Comparison of ENCODE assay signal across 23 mouse cellular contexts in the genomic region with DNA sequence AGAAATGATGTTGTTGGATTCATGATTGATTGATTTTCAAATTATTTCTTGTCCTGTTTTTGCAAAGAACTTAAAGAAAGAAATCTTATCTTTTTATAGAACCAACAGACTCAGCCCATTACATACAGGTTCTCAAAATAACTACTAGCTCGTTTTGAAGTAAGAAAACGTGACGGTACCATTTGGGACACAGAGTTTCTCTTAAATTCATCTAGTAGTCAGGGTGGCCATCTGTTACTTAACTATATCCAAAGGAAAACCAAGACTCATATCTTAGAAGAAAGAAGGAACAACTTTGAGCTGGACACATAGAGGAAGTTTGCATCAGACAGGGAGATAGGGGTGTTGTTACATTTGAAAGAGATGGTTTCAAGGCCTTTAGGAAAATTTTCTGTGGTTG. TPM values are rescaled to one million over a fixed set of nuclear protein-coding genes. Genes with fewer than 3 reads are reported as not detected.
DNase-seq lines count a peak whose midpoint lies in the region; ATAC-seq and TF ChIP-seq lines count a peak whose summit lies in the region.
"Had no signal": no experiment of that assay in that cellular context is flagged by ENCODE, and none has a peak within 500 bp of the region (broad histone marks: within the 10 kb centered on the region; RNA-seq: fewer than 3 reads in every experiment).

No protein-coding gene starts in this region.

- H3K4me1 ChIP-seq in embryonic facial prominence, embryonic 14.5 days (ENCODE audit: control insufficient read depth, insufficient read depth, low read length), result no peaks in the 10 kb centered on the region
- peaks cover 8% of the 10 kb centered on the region; the same call in 1 of the 2 replicates for H3K4me1 ChIP-seq in embryonic facial prominence, embryonic 10.5 days
- H3K4me1 ChIP-seq in kidney, postnatal 0 days (replicated peaks; ENCODE audit: insufficient read depth, low read length), result no peaks in the 10 kb centered on the region
- H3K4me1 ChIP-seq in kidney, embryonic 14.5 days (ENCODE audit: control insufficient read depth, insufficient read depth, low read length), result no peaks in the 10 kb centered on the region
- H3K4me1 ChIP-seq in neural tube, embryonic 13.5 days (replicated peaks), result peaks cover 13% of the 10 kb centered on the region
- peaks cover 9% of the 10 kb centered on the region; the same call in 1 of the 2 replicates for H3K4me1 ChIP-seq in heart, embryonic 12.5 days (replicated peaks)

- H3K36me3 ChIP-seq in embryonic facial prominence, embryonic 14.5 days (ENCODE audit: control insufficient read depth, insufficient read depth, low read length), result peaks cover 19% of the 10 kb centered on the region
- H3K36me3 ChIP-seq in embryonic facial prominence, embryonic 10.5 days (replicated peaks), result peaks cover 22% of the 10 kb centered on the region
- 0 out of 2 replicates have a peak, but pooled peaks cover 5% of the 10 kb centered on the region for H3K36me3 ChIP-seq in kidney, postnatal 0 days (ENCODE audit: insufficient read depth, low read length)
- H3K36me3 ChIP-seq in kidney, embryonic 14.5 days (ENCODE audit: control insufficient read depth, insufficient read depth, low read length), result peaks cover 12% of the 10 kb centered on the region; the same call in 1 of the 2 replicates
- peaks cover 22% of the 10 kb centered on the region for H3K36me3 ChIP-seq in neural tube, embryonic 13.5 days
- H3K36me3 ChIP-seq in heart, embryonic 12.5 days, result peaks cover 22% of the 10 kb centered on the region

- no peak overlapping the region for H3K4me3 ChIP-seq in embryonic facial prominence, embryonic 14.5 days (ENCODE audit: low read depth, low read length)
- H3K4me3 ChIP-seq in embryonic facial prominence, embryonic 10.5 days, result no peak overlapping the region
- no peak overlapping the region for H3K4me3 ChIP-seq in kidney, postnatal 0 days (replicated peaks; ENCODE audit: low read depth, low read length)
- H3K4me3 ChIP-seq in kidney, embryonic 14.5 days (ENCODE audit: low read length), result no peak overlapping the region
- no peak overlapping the region for H3K4me3 ChIP-seq in neural tube, embryonic 13.5 days
- no peak overlapping the region for H3K4me3 ChIP-seq in heart, embryonic 12.5 days

- ATAC-seq in embryonic facial prominence, embryonic 14.5 days (ENCODE audit: low read depth), result no peak
- no peak for ATAC-seq in kidney, postnatal 0 days (replicated peaks; ENCODE audit: low FRiP score, low read depth)
- ATAC-seq in kidney, embryonic 14.5 days (ENCODE audit: low FRiP score, low TSS enrichment), result no peak
- no peak for ATAC-seq in neural tube, embryonic 13.5 days (ENCODE audit: low read depth)
- no peak for ATAC-seq in heart, embryonic 12.5 days (ENCODE audit: insufficient number of reproducible peaks, low FRiP score)

- H3K9ac ChIP-seq in embryonic facial prominence, embryonic 14.5 days (ENCODE audit: low read depth, low read length), result no peak overlapping the region
- no peak overlapping the region for H3K9ac ChIP-seq in kidney, postnatal 0 days (ENCODE audit: low read depth, low read length)
- H3K9ac ChIP-seq in kidney, embryonic 14.5 days (ENCODE audit: low read depth, low read length), result no peak overlapping the region
- no peak overlapping the region for H3K9ac ChIP-seq in neural tube, embryonic 13.5 days
- no peak overlapping the region for H3K9ac ChIP-seq in heart, embryonic 12.5 days
- H3K9ac ChIP-seq: heart, embryonic 15.5 days; limb, embryonic 12.5 days; midbrain, embryonic 12.5 days had no signal

- no peak for DNase-seq in embryonic facial prominence, embryonic 14.5 days (ENCODE audit: low spot score)
- DNase-seq in embryonic facial prominence, embryonic 10.5 days (ENCODE audit: low spot score), result no peak
- no peak for DNase-seq in kidney, postnatal 0 days (ENCODE audit: low spot score)
- no peak for DNase-seq in neural tube, embryonic 10.5 days (ENCODE audit: extremely low spot score, low spot score)
- no peak for DNase-seq in spleen, postnatal 10 days (ENCODE audit: low spot score in 2 of 2)
- DNase-seq: adrenal gland, postnatal 25 days; cerebellum, adult 9-10 months; forebrain, postnatal 0 days; gastrocnemius, adult 2 months; heart, postnatal 36 days; kidney, adult 11 months; kidney, postnatal 14 days; liver, embryonic 13.5 days; lung, adult 2 months; lung, postnatal 14 days; right cerebral cortex, postnatal 25 days; spleen, adult 18-20 months had no signal

- no peaks in the 10 kb centered on the region for H3K9me3 ChIP-seq in embryonic facial prominence, embryonic 14.5 days (ENCODE audit: control insufficient read depth, low read length)
- 0 out of 2 replicates have a peak, but pooled peaks cover 3% of the 10 kb centered on the region for H3K9me3 ChIP-seq in embryonic facial prominence, embryonic 10.5 days
- H3K9me3 ChIP-seq in kidney, postnatal 0 days (replicated peaks; ENCODE audit: low read length), result no peaks in the 10 kb centered on the region
- H3K9me3 ChIP-seq in kidney, embryonic 14.5 days (ENCODE audit: control insufficient read depth, low read length), result no peaks in the 10 kb centered on the region
- H3K9me3 ChIP-seq in neural tube, embryonic 13.5 days, result no peaks in the 10 kb centered on the region
- H3K9me3 ChIP-seq in heart, embryonic 12.5 days (replicated peaks), result no peaks in the 10 kb centered on the region
- H3K9me3 ChIP-seq: heart, embryonic 15.5 days; limb, embryonic 12.5 days; liver, embryonic 13.5 days; midbrain, embryonic 12.5 days had no signal

- no peaks in the 10 kb centered on the region for H3K27me3 ChIP-seq in embryonic facial prominence, embryonic 14.5 days (replicated peaks; ENCODE audit: control insufficient read depth, insufficient read depth, low read length)
- H3K27me3 ChIP-seq in embryonic facial prominence, embryonic 10.5 days (replicated peaks; ENCODE audit: low read depth, poor library complexity, severe bottlenecking), result no peaks in the 10 kb centered on the region
- H3K27me3 ChIP-seq in kidney, postnatal 0 days (ENCODE audit: insufficient read depth, low read length), result no peaks in the 10 kb centered on the region
- H3K27me3 ChIP-seq in kidney, embryonic 14.5 days (ENCODE audit: control insufficient read depth, insufficient read depth, low read length), result no peaks in the 10 kb centered on the region
- H3K27me3 ChIP-seq in neural tube, embryonic 13.5 days, result no peaks in the 10 kb centered on the region
- no peaks in the 10 kb centered on the region for H3K27me3 ChIP-seq in heart, embryonic 12.5 days (replicated peaks)
- H3K27me3 ChIP-seq: heart, embryonic 15.5 days; limb, embryonic 12.5 days; liver, embryonic 13.5 days; midbrain, embryonic 12.5 days had no signal

- no peak overlapping the region for H3K4me2 ChIP-seq in embryonic facial prominence, embryonic 14.5 days (ENCODE audit: low read depth, low read length)
- no peak overlapping the region for H3K4me2 ChIP-seq in kidney, postnatal 0 days (ENCODE audit: low read length)
- H3K4me2 ChIP-seq in kidney, embryonic 14.5 days (replicated peaks; ENCODE audit: low read depth, low read length), result no peak overlapping the region
- H3K4me2 ChIP-seq in neural tube, embryonic 13.5 days, result no peak overlapping the region
- no peak overlapping the region for H3K4me2 ChIP-seq in heart, embryonic 12.5 days

- no peak for TF ChIP-seq CTCF in kidney, postnatal 0 days (IDR thresholded peaks at IDR 0.05; ENCODE audit: low read depth)

- H3K27ac ChIP-seq in embryonic facial prominence, embryonic 14.5 days (replicated peaks; ENCODE audit: low read depth, low read length), result peak overlapping the region; percentile 67; the same call in 1 of the 2 replicates
- H3K27ac ChIP-seq in embryonic facial prominence, embryonic 10.5 days (replicated peaks), result no peak overlapping the region
- 0 out of 2 replicates have a peak overlapping the region, but pooled peaks have one; percentile 26 for H3K27ac ChIP-seq in kidney, postnatal 0 days
- no peak overlapping the region for H3K27ac ChIP-seq in kidney, embryonic 14.5 days (ENCODE audit: low read depth, low read length)
- H3K27ac ChIP-seq in neural tube, embryonic 13.5 days (replicated peaks), result 0 out of 2 replicates have a peak overlapping the region, but pooled peaks have one; percentile 76
- no peak overlapping the region for H3K27ac ChIP-seq in heart, embryonic 12.5 days (ENCODE audit: poor library complexity, severe bottlenecking)
- H3K27ac ChIP-seq: liver, embryonic 13.5 days had no signal

- 87% methylated on average over 3 of the region's 3 CpGs for WGBS in embryonic facial prominence, embryonic 14.5 days
- 90% methylated on average over 3 of the region's 3 CpGs for WGBS in embryonic facial prominence, embryonic 10.5 days
- WGBS in kidney, postnatal 0 days, result 85% methylated on average over 3 of the region's 3 CpGs
- 92% methylated on average over 3 of the region's 3 CpGs for WGBS in kidney, embryonic 14.5 days
- WGBS in neural tube, embryonic 13.5 days, result 91% methylated on average over 3 of the region's 3 CpGs
- 82% methylated on average over 3 of the region's 3 CpGs for WGBS in heart, embryonic 12.5 days

RNA-seq across cellular contexts. Expression of gene Timp1, which starts 22.7 kb away (rescaled TPM):
- 60.4 and 62.8 TPM in 2 replicates for polyA plus RNA-seq in embryonic facial prominence, embryonic 14.5 days (2014; fragmentation: Nextera tagmentation; extraction: Ambion mirVana)
- 10.8 and 13.4 TPM in 2 replicates for polyA plus RNA-seq in embryonic facial prominence, embryonic 10.5 days (2016; fragmentation: Nextera tagmentation; extraction: Ambion mirVana)
- polyA plus RNA-seq in kidney, postnatal 0 days (2015; fragmentation: Nextera tagmentation; extraction: Ambion mirVana), result 17.2 TPM in 2 replicates
- 23.1 and 28.7 TPM in 2 replicates for polyA plus RNA-seq in kidney, embryonic 14.5 days (2014; fragmentation: Nextera tagmentation; extraction: Ambion mirVana)
- 5.0 and 5.3 TPM in 2 replicates for polyA plus RNA-seq in neural tube, embryonic 13.5 days (2015; fragmentation: Nextera tagmentation; extraction: Ambion mirVana)
- 31.3 and 32.5 TPM in 2 replicates for polyA plus RNA-seq in heart, embryonic 12.5 days (2016; fragmentation: Nextera tagmentation; extraction: Ambion mirVana)

RNA-seq across cellular contexts. Expression of gene Araf, which starts 49.6 kb away (rescaled TPM):
- polyA plus RNA-seq in embryonic facial prominence, embryonic 14.5 days (2014; fragmentation: Nextera tagmentation; extraction: Ambion mirVana), result 91.1 and 95.0 TPM in 2 replicates
- polyA plus RNA-seq in embryonic facial prominence, embryonic 10.5 days (2016; fragmentation: Nextera tagmentation; extraction: Ambion mirVana), result 95.1 and 99.9 TPM in 2 replicates
- polyA plus RNA-seq in kidney, postnatal 0 days (2015; fragmentation: Nextera tagmentation; extraction: Ambion mirVana), result 86.6 and 88.3 TPM in 2 replicates
- polyA plus RNA-seq in kidney, embryonic 14.5 days (2014; fragmentation: Nextera tagmentation; extraction: Ambion mirVana), result 94.0 and 103 TPM in 2 replicates
- 268 and 277 TPM in 2 replicates for polyA plus RNA-seq in neural tube, embryonic 13.5 days (2015; fragmentation: Nextera tagmentation; extraction: Ambion mirVana)
- polyA plus RNA-seq in heart, embryonic 12.5 days (2016; fragmentation: Nextera tagmentation; extraction: Ambion mirVana), result 101 and 110 TPM in 2 replicates

Comparison
In these comparisons a context has a peak if more than half of its experiments do, and no peak if none do; other contexts are left out.
1. H3K27ac ChIP-seq: peak in embryonic facial prominence, embryonic 14.5 days (single experiment), kidney, postnatal 0 days (single experiment) and neural tube, embryonic 13.5 days (single experiment); none in embryonic facial prominence, embryonic 10.5 days (single experiment), kidney, embryonic 14.5 days (single experiment) and heart, embryonic 12.5 days (single experiment).